Mouse (Mus musculus): ENCODE data around the gene Macf1. TPM values are rescaled to one million over a fixed set of nuclear protein-coding genes. Genes with fewer than 3 reads are reported as not detected.

Gene Macf1
- polyA plus RNA-seq, 1 experiment from 2014 or later: 114 TPM

DNA sequence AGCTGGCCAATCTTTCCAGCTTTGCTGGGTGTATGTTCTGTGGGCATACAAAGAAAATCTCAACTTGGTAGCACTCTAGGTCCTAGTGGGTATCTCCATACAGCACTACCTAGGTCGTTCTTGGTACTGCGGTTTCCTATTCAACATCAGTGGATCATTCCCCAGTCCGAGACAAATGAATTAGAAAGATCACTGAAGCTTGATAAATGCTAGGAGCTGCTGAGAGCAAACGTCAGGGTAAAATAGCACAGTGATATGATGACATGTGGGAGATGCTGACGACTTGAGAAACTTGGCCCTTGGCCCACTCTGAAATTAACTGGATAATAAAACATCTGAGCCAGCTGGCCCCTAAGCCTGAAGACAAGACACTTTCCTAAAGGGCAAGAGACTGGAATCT lies 78.2 kb downstream of the Macf1 start:
- ATAC-seq (ENCODE audit: low FRiP score) (no peak), DNase-seq (ENCODE audit: low spot score) (no peak)
- Histone ChIP-seq H3K4me3 (ENCODE audit: low read depth, low read length) (no peak overlapping the region), H3K36me3 (ENCODE audit: control insufficient read depth, insufficient read depth, low read length) (no peaks in the 10 kb centered on the region; the same call in 1 of the 2 replicates), H3K4me1 (replicated peaks; ENCODE audit: control insufficient read depth, insufficient read depth, low read length) (no peaks in the 10 kb centered on the region), H3K9ac (ENCODE audit: low read depth, low read length) (no peak overlapping the region), H3K27ac (ENCODE audit: low read depth, low read length) (no peak overlapping the region), H3K4me2 (replicated peaks; ENCODE audit: low read depth, low read length) (no peak overlapping the region), H3K27me3 (ENCODE audit: control insufficient read depth, insufficient read depth, low read length) (no peaks in the 10 kb centered on the region), H3K9me3 (ENCODE audit: control insufficient read depth, low read length) (no peaks in the 10 kb centered on the region)
- WGBS: 67% methylated on average over 5 of the region's 5 CpGs

- ATAC-seq (ENCODE audit: low FRiP score): no peak
- Histone ChIP-seq H3K9me3 (ENCODE audit: control insufficient read depth, low read length) (no peaks in the 10 kb centered on the region), H3K4me3 (ENCODE audit: low read depth, low read length) (no peak overlapping the region), H3K4me2 (replicated peaks; ENCODE audit: low read depth, low read length) (no peak overlapping the region), H3K27me3 (ENCODE audit: control insufficient read depth, insufficient read depth, low read length) (no peaks in the 10 kb centered on the region), H3K9ac (ENCODE audit: low read depth, low read length) (no peak overlapping the region), H3K36me3 (ENCODE audit: control insufficient read depth, insufficient read depth, low read length) (no peaks in the 10 kb centered on the region; the same call in 1 of the 2 replicates), H3K4me1 (replicated peaks; ENCODE audit: control insufficient read depth, insufficient read depth, low read length) (no peaks in the 10 kb centered on the region), H3K27ac (ENCODE audit: low read depth, low read length) (no peak overlapping the region)
- 79% methylated on average over 1 of the region's 1 CpGs for WGBS
- DNase-seq (ENCODE audit: low spot score): no peak
Measured at GRCm38 (mm10) chr4:123605309-123605708, 78.9 kb downstream of the Macf1 start.

DNA sequence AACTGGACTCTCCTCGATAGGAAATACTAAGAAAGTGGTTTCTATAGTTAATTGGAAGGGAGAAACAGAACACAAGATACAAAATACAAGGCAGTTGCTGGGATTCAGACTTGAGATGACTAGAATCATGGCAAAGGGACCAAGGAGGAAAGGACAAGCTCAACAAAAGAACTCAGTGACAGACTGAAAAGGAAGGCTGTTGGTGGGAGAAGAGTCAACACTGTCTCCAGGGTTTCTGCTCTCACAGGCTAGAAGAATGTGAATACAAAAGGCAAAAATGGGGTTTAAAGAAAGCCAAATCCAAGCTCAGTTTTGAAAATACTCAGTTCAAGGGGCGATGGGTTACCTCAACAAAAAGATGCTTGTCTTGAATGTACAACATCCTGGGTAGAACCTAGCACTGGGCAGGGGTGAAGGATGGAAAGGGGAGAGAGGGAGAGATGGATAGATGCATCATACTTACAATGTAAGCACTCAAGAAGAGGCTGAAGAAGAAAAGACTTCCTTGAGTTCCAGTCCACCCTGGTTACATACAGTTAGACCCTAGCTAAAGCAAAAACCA lies 81.4 kb downstream of the Macf1 start:
- no peaks in the 10 kb centered on the region for H3K9me3 ChIP-seq (ENCODE audit: control insufficient read depth, low read length)
- ATAC-seq (ENCODE audit: low FRiP score) (no peak), DNase-seq (ENCODE audit: low spot score) (no peak)
- H3K27me3 ChIP-seq (ENCODE audit: control insufficient read depth, insufficient read depth, low read length): no peaks in the 10 kb centered on the region
- 71% methylated on average over 2 of the region's 2 CpGs for WGBS
- no peak overlapping the region for H3K27ac ChIP-seq (ENCODE audit: low read depth, low read length)
- H3K4me2 ChIP-seq (replicated peaks; ENCODE audit: low read depth, low read length): no peak overlapping the region
- no peaks in the 10 kb centered on the region for H3K4me1 ChIP-seq (replicated peaks; ENCODE audit: control insufficient read depth, insufficient read depth, low read length)
- H3K36me3 ChIP-seq (ENCODE audit: control insufficient read depth, insufficient read depth, low read length): no peaks in the 10 kb centered on the region; the same call in 1 of the 2 replicates
- no peak overlapping the region for H3K9ac ChIP-seq (ENCODE audit: low read depth, low read length)
- H3K4me3 ChIP-seq (ENCODE audit: low read depth, low read length): no peak overlapping the region

DNA sequence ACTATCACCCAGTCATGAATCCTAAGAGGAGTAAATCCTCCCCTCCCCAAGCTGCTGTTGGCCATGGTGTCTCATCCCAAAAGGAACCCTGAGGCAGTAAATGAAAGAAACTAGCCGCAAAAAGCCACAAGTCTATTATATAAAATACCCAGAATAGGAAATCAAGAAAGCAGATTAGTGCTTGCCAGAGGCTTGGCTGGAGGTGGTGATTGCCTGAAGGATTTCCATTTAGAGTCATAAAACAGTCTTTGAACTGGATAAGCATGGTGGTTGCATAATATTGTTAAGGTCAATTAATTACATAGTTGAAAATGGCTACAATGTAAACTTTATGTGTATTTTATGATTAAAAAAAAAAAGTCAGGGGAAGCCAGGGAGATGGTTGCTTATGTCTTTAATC lies 83.1 kb downstream of the Macf1 start:
- Histone ChIP-seq H3K4me3 (ENCODE audit: low read depth, low read length) (no peak overlapping the region), H3K9ac (ENCODE audit: low read depth, low read length) (no peak overlapping the region), H3K4me2 (replicated peaks; ENCODE audit: low read depth, low read length) (no peak overlapping the region), H3K9me3 (ENCODE audit: control insufficient read depth, low read length) (no peaks in the 10 kb centered on the region), H3K27me3 (ENCODE audit: control insufficient read depth, insufficient read depth, low read length) (no peaks in the 10 kb centered on the region), H3K4me1 (replicated peaks; ENCODE audit: control insufficient read depth, insufficient read depth, low read length) (no peaks in the 10 kb centered on the region), H3K27ac (ENCODE audit: low read depth, low read length) (no peak overlapping the region), H3K36me3 (ENCODE audit: control insufficient read depth, insufficient read depth, low read length) (no peaks in the 10 kb centered on the region)
- DNase-seq (ENCODE audit: low spot score) (no peak), ATAC-seq (ENCODE audit: low FRiP score) (no peak)
- WGBS: 96% methylated on average over 1 of the region's 1 CpGs

DNA sequence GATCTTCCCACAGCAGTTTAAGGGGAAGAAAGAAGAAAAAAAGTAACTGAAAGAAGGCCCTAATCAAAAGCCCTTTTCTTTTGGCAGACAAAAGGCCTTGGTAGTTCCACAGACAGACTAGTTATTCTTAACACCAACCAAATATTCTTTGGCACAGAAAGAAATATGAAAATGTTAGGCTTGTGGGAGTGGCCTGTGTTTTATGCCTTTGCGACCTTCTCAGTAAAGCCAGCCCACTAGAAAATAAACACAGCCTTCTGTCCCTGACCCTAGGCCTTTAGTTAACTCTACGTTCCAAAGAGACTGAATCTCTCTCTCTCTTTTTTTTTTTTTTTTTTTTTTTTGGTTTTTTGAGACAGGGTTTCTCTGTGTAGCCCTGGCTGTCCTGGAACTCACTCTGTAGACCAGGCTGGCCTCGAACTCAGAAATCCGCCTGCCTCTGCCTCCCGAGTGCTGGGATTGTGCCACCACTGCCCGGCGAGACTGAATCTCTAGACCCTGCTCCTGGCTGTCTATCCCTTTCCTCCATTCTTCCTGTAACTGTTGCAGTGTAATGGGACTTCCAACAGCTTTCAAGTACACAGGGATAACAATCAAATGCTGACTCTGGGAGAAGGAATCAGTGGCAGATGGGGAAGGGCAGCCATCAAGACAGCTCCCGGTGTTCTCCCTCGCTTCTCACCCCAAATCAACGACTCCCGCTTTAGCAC lies 85.5 kb downstream of the Macf1 start:
- H3K4me2 ChIP-seq (replicated peaks; ENCODE audit: low read depth, low read length): no peak overlapping the region
- WGBS: 83% methylated on average over 11 of the region's 11 CpGs
- no peak for ATAC-seq (ENCODE audit: low FRiP score)

GRCm38 (mm10) chr4:123594381-123594806 lies 89.8 kb downstream of the Macf1 start:
- ATAC-seq (ENCODE audit: low FRiP score) (no peak), DNase-seq (ENCODE audit: low spot score) (no peak)
- H3K9me3 ChIP-seq (ENCODE audit: control insufficient read depth, low read length): no peaks in the 10 kb centered on the region
- H3K9ac ChIP-seq (ENCODE audit: low read depth, low read length): no peak overlapping the region
- H3K27me3 ChIP-seq (ENCODE audit: control insufficient read depth, insufficient read depth, low read length): no peaks in the 10 kb centered on the region
- 62% methylated on average over 5 of the region's 5 CpGs for WGBS
- no peaks in the 10 kb centered on the region for H3K36me3 ChIP-seq (ENCODE audit: control insufficient read depth, insufficient read depth, low read length)
- peaks cover 8% of the 10 kb centered on the region for H3K4me1 ChIP-seq (replicated peaks; ENCODE audit: control insufficient read depth, insufficient read depth, low read length)
- H3K4me3 ChIP-seq (ENCODE audit: low read depth, low read length): no peak overlapping the region
- H3K27ac ChIP-seq (ENCODE audit: low read depth, low read length): peak overlapping the region; percentile 19; the same call in 1 of the 2 replicates
- no peak overlapping the region for H3K4me2 ChIP-seq (replicated peaks; ENCODE audit: low read depth, low read length)

More for the DNA sequence above, 85.5 kb downstream of the Macf1 start:
- Histone ChIP-seq H3K4me1 (replicated peaks; ENCODE audit: control insufficient read depth, insufficient read depth, low read length) (peaks cover 8% of the 10 kb centered on the region), H3K36me3 (ENCODE audit: control insufficient read depth, insufficient read depth, low read length) (no peaks in the 10 kb centered on the region), H3K9me3 (ENCODE audit: control insufficient read depth, low read length) (no peaks in the 10 kb centered on the region), H3K9ac (ENCODE audit: low read depth, low read length) (no peak overlapping the region), H3K4me3 (ENCODE audit: low read depth, low read length) (no peak overlapping the region), H3K27me3 (ENCODE audit: control insufficient read depth, insufficient read depth, low read length) (no peaks in the 10 kb centered on the region), H3K27ac (ENCODE audit: low read depth, low read length) (peak overlapping the region; percentile 36; the same call in 1 of the 2 replicates)
- no peak for DNase-seq (ENCODE audit: low spot score)

DNA sequence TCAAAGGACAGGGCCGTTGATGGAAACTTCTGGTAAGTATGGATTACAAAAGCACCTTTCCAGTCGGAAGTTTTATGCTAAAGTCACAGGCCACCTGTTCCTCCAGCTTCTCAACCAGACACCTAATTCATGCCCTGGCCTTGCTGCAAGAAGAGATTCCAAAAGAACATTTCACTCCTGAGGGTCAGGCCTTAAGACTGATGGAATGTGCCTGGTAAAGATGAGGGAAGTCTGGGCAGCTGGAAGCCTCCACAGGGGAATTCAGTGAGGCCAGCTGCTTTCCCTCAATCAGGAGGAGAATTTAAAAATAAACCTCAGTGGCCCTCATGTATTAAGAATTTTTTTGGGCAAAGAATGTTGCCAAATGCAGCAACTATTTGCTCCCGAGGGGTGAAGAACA lies 90.5 kb downstream of the Macf1 start:
- Histone ChIP-seq H3K27ac (ENCODE audit: low read depth, low read length) (no peak overlapping the region), H3K4me2 (replicated peaks; ENCODE audit: low read depth, low read length) (no peak overlapping the region), H3K9me3 (ENCODE audit: control insufficient read depth, low read length) (no peaks in the 10 kb centered on the region), H3K27me3 (ENCODE audit: control insufficient read depth, insufficient read depth, low read length) (no peaks in the 10 kb centered on the region), H3K4me3 (ENCODE audit: low read depth, low read length) (no peak overlapping the region), H3K4me1 (replicated peaks; ENCODE audit: control insufficient read depth, insufficient read depth, low read length) (peaks cover 8% of the 10 kb centered on the region), H3K9ac (ENCODE audit: low read depth, low read length) (no peak overlapping the region), H3K36me3 (ENCODE audit: control insufficient read depth, insufficient read depth, low read length) (no peaks in the 10 kb centered on the region)
- DNase-seq (ENCODE audit: low spot score) (no peak), ATAC-seq (ENCODE audit: low FRiP score) (no peak)
- WGBS: 36% methylated on average over 3 of the region's 3 CpGs

DNA sequence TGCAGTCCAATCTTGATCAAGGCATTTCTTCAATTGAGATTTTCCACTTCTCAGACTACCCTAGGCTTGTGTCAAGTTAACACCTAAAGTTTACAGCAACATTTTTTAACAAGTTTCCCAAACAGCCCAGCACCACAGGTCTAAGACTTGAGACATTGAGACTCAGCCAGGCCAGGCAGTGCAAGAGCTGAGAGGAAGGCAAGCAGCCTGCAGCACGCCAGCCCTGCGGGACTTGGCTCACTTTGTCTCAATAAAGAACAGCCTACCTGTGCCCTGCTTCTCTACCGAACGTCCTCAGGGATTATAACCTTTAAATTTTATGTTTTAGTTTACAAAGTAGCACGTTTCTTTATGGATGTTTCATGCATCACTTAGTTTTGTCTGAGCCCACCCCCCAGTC lies 92.1 kb downstream of the Macf1 start:
- H3K27ac ChIP-seq (ENCODE audit: low read depth, low read length): no peak overlapping the region
- H3K36me3 ChIP-seq (ENCODE audit: control insufficient read depth, insufficient read depth, low read length): no peaks in the 10 kb centered on the region
- no peak overlapping the region for H3K4me2 ChIP-seq (replicated peaks; ENCODE audit: low read depth, low read length)
- no peaks in the 10 kb centered on the region for H3K9me3 ChIP-seq (ENCODE audit: control insufficient read depth, low read length)
- H3K27me3 ChIP-seq (ENCODE audit: control insufficient read depth, insufficient read depth, low read length): no peaks in the 10 kb centered on the region
- 90% methylated on average over 5 of the region's 5 CpGs for WGBS
- ATAC-seq (ENCODE audit: low FRiP score): no peak
- H3K4me1 ChIP-seq (replicated peaks; ENCODE audit: control insufficient read depth, insufficient read depth, low read length): peaks cover 8% of the 10 kb centered on the region
- DNase-seq (ENCODE audit: low spot score): no peak
- H3K4me3 ChIP-seq (ENCODE audit: low read depth, low read length): no peak overlapping the region
- H3K9ac ChIP-seq (ENCODE audit: low read depth, low read length): no peak overlapping the region

- ATAC-seq (ENCODE audit: low FRiP score): no peak
Measured at GRCm38 (mm10) chr4:123591026-123591635, 93.0 kb downstream of the Macf1 start.

More at GRCm38 (mm10) chr4:123591026-123591635, 93.0 kb downstream of the Macf1 start:
- H3K27ac ChIP-seq (ENCODE audit: low read depth, low read length): no peak overlapping the region
- no peaks in the 10 kb centered on the region for H3K27me3 ChIP-seq (ENCODE audit: control insufficient read depth, insufficient read depth, low read length)
- DNase-seq (ENCODE audit: low spot score): no peak
- H3K4me1 ChIP-seq (replicated peaks; ENCODE audit: control insufficient read depth, insufficient read depth, low read length): peaks cover 8% of the 10 kb centered on the region
- no peak overlapping the region for H3K4me2 ChIP-seq (replicated peaks; ENCODE audit: low read depth, low read length)
- no peak overlapping the region for H3K9ac ChIP-seq (ENCODE audit: low read depth, low read length)
- WGBS: 79% methylated on average over 4 of the region's 4 CpGs
- H3K36me3 ChIP-seq (ENCODE audit: control insufficient read depth, insufficient read depth, low read length): no peaks in the 10 kb centered on the region
- H3K9me3 ChIP-seq (ENCODE audit: control insufficient read depth, low read length): no peaks in the 10 kb centered on the region
- no peak overlapping the region for H3K4me3 ChIP-seq (ENCODE audit: low read depth, low read length)
